Mouse (Mus musculus): ENCODE results near the gene Spocd1. TPM values are rescaled to one million over a fixed set of nuclear protein-coding genes. Genes with fewer than 3 reads are reported as not detected.

The Spocd1 gene
- total and polyA plus RNA-seq, 3 experiments, result 0.04 to 0.07 TPM; not detected in 1

GRCm38 (mm10) chr4:129971989-129972388, 42.9 kb downstream of the Spocd1 start:
- no peak for TF ChIP-seq GABPA (IDR thresholded peaks at IDR 0.05; ENCODE audit: insufficient replicate concordance, low read depth, low read length)
- no peak for TF ChIP-seq MAX (IDR thresholded peaks at IDR 0.05; ENCODE audit: low read length)
- no peak for TF ChIP-seq ELF1 (IDR thresholded peaks at IDR 0.05; ENCODE audit: low read depth, low read length)
- no peak for TF ChIP-seq TCF12 (IDR thresholded peaks at IDR 0.05; ENCODE audit: low read depth, low read length)
- TF ChIP-seq BHLHE40 (IDR thresholded peaks at IDR 0.05; ENCODE audit: low read depth, low read length), result no peak
- no peak for TF ChIP-seq POLR2A (IDR thresholded peaks at IDR 0.05; ENCODE audit: low read depth, low read length)
- no peak for TF ChIP-seq UBTF (IDR thresholded peaks at IDR 0.05; ENCODE audit: low read depth, low read length)
- TF ChIP-seq E2F4 (IDR thresholded peaks at IDR 0.05; ENCODE audit: insufficient replicate concordance, low read depth, low read length), result no peak
- no peak for TF ChIP-seq CHD2 (IDR thresholded peaks at IDR 0.05; ENCODE audit: low read length)
- no peak for TF ChIP-seq NELFE (IDR thresholded peaks at IDR 0.05; ENCODE audit: low read depth, low read length)
- TF ChIP-seq ZKSCAN1 (IDR thresholded peaks at IDR 0.05; ENCODE audit: borderline replicate concordance, low read depth, low read length), result no peak
- no peak for TF ChIP-seq MYC (IDR thresholded peaks at IDR 0.05; ENCODE audit: low read depth, low read length)
- no peak for TF ChIP-seq MXI1 (IDR thresholded peaks at IDR 0.05; ENCODE audit: low read depth, low read length)
- no peak for TF ChIP-seq SMC3 (IDR thresholded peaks at IDR 0.05; ENCODE audit: low read depth, low read length)
- TF ChIP-seq NRF1 (IDR thresholded peaks at IDR 0.05; ENCODE audit: low read depth, low read length), result no peak
- TF ChIP-seq ZC3H11A (IDR thresholded peaks at IDR 0.05; ENCODE audit: low read depth, low read length), result no peak
- no peak for TF ChIP-seq RAD21 (IDR thresholded peaks at IDR 0.05; ENCODE audit: low read depth, low read length)
- TF ChIP-seq RCOR1 (conservative IDR thresholded peaks at IDR 0.05; ENCODE audit: low read depth, low read length), result no peak
- Histone ChIP-seq H3K27ac (ENCODE audit: insufficient read depth, low read depth) (no peak overlapping the region), H3K79me2 (replicated peaks; ENCODE audit: control insufficient read depth, extremely low read depth, insufficient read depth, poor library complexity, severe bottlenecking) (no peaks in the 10 kb centered on the region), H3K4me1 (ENCODE audit: control insufficient read depth in 1 of 2, insufficient read depth in 2 of 2) (peaks cover 8 to 32% of the 10 kb centered on the region in 2 experiments), H3K4me2 (ENCODE audit: insufficient read depth, low read depth, poor library complexity, severe bottlenecking) (no peak overlapping the region), H3K36me3 (replicated peaks in 1 of 2; ENCODE audit: control insufficient read depth in 1 of 2, insufficient read depth in 1 of 2, low read length in 1 of 2) (no peaks in the 10 kb centered on the region), H3K9me3 (replicated peaks; ENCODE audit: low read length) (no peaks in the 10 kb centered on the region), H3K27me3 (replicated peaks) (peaks cover 66% of the 10 kb centered on the region), H3K9ac (ENCODE audit: insufficient read depth, low read depth) (no peak overlapping the region), H3K4me3 (replicated peaks in 1 of 3; ENCODE audit: low read depth in 2 of 3, low read length in 2 of 3, poor library complexity in 1 of 3) (no peak overlapping the region)
- dilution Hi-C loops (cut with MboI; ENCODE audit: extremely low pct_ligation_motif_present, extremely low pct_unique_long_range_greater_than_20kb, low sequenced_read_pairs), result no loop called here
- DNase-seq (ENCODE audit: extremely low read depth), result no peak
- in situ Hi-C loops (cut with MboI; ENCODE audit: low pct_ligation_motif_present, low pct_unique_long_range_greater_than_20kb, low sequenced_read_pairs), result no loop called here

GRCm38 (mm10) chr4:129974285-129974684, 45.2 kb downstream of the Spocd1 start:
- dilution Hi-C loops (cut with MboI; ENCODE audit: extremely low pct_ligation_motif_present, extremely low pct_unique_long_range_greater_than_20kb, low sequenced_read_pairs) (no loop called here), in situ Hi-C loops (cut with MboI; ENCODE audit: low pct_ligation_motif_present, low pct_unique_long_range_greater_than_20kb, low sequenced_read_pairs) (no loop called here)
- peaks cover 78% of the 10 kb centered on the region for H3K27me3 ChIP-seq (replicated peaks)
- H3K4me1 ChIP-seq (ENCODE audit: control insufficient read depth in 1 of 2, insufficient read depth in 2 of 2), result peaks cover 0 to 29% of the 10 kb centered on the region in 2 experiments; a peak in 2 of 4 replicates
- no peak overlapping the region for H3K4me3 ChIP-seq (replicated peaks in 1 of 3; ENCODE audit: low read depth in 2 of 3, low read length in 2 of 3, poor library complexity in 1 of 3)
- no peak overlapping the region for H3K9ac ChIP-seq (ENCODE audit: insufficient read depth, low read depth)
- H3K36me3 ChIP-seq (replicated peaks in 1 of 2; ENCODE audit: control insufficient read depth in 1 of 2, insufficient read depth in 1 of 2, low read length in 1 of 2), result no peaks in the 10 kb centered on the region
- no peak for TF ChIP-seq NELFE (IDR thresholded peaks at IDR 0.05; ENCODE audit: low read depth, low read length)
- DNase-seq (ENCODE audit: extremely low read depth), result no peak
- H3K9me3 ChIP-seq (replicated peaks; ENCODE audit: low read length), result no peaks in the 10 kb centered on the region
- H3K79me2 ChIP-seq (replicated peaks; ENCODE audit: control insufficient read depth, extremely low read depth, insufficient read depth, poor library complexity, severe bottlenecking), result no peaks in the 10 kb centered on the region
- H3K4me2 ChIP-seq (ENCODE audit: insufficient read depth, low read depth, poor library complexity, severe bottlenecking), result no peak overlapping the region
- no peak overlapping the region for H3K27ac ChIP-seq (ENCODE audit: insufficient read depth, low read depth)

All from CH12.LX (cell line).